Mouse (Mus musculus): ENCODE measurements around the gene Zbtb38. TPM values are rescaled to one million over a fixed set of nuclear protein-coding genes. Genes with fewer than 3 reads are reported as not detected.

Gene Zbtb38
- total RNA-seq, 2 experiments from 2014 or later: 57.9 to 65.3 TPM

DNA sequence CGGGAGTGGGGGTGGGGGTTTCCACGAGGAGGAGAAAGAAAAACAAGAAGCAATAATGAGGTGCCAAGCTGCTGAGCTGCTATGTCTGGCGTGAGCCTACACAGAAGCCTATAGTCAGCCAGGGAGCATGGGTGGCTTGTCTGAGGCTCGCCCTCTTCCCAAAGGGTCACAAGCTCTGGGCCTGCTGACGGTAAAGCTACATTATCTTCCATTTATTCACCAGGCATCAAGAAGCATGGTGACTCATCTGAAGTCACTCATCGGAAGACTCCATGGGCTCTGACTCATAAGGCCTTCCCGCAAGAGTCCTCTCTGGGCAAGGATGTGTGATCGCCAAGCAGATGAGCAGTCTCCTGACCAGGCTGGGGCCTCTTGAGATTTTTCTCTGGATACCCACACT lies 29.4 kb upstream of the Zbtb38 start:
- DNase-seq (ENCODE audit: low spot score in 2 of 2): no peak
- no peak for TF ChIP-seq CTCF (conservative IDR thresholded peaks at IDR 0.05)
- Histone ChIP-seq H3K27ac (no peak overlapping the region), H3K4me3 (no peak overlapping the region)

DNA sequence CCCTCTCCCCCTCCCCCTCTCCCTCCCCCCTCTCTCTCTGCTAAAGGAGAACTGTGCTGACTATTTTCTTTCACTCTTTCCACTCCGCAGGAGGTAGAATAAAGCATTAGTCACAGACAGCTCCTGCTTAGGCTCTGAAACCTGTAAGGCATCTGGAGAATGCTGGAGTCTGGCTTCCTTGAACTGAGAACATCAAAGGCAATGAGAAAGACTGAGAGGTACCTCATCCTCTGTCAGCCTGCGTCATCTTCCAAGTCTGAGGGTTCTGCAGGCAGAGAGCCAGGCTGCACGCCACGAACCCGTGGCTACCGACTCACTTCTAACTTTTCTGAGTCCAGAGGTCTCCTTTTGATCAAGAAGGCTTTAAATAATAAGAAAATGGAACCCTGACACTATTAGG lies 20.5 kb upstream of the Zbtb38 start:
- no peak for TF ChIP-seq CTCF (conservative IDR thresholded peaks at IDR 0.05)
- no peak overlapping the region for H3K27ac ChIP-seq
- DNase-seq (ENCODE audit: low spot score in 2 of 2): no peak
- H3K4me3 ChIP-seq: no peak overlapping the region

DNA sequence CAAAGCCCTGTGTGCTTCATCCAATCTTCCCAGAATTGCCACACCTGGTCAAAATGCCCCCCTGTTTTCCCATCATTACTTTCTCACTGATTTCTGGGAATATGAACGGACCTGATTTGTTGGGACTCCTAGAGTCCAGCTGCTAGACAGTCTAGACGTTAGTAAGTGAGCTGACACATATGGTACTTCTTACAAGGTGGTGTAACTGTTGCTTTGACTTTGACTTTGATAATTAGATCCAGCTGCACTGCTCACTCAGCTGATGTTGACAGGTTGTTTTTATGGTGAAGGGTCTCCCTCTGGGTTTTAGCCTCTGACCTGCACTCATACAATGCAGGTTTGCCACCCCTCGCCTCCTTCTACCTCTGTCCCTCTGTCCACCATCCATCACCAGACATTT lies 17.8 kb upstream of the Zbtb38 start:
- no peak for TF ChIP-seq CTCF (conservative IDR thresholded peaks at IDR 0.05)
- no peak for DNase-seq (ENCODE audit: low spot score in 2 of 2)
- no peak overlapping the region for H3K4me3 ChIP-seq
- H3K27ac ChIP-seq: no peak overlapping the region

DNA sequence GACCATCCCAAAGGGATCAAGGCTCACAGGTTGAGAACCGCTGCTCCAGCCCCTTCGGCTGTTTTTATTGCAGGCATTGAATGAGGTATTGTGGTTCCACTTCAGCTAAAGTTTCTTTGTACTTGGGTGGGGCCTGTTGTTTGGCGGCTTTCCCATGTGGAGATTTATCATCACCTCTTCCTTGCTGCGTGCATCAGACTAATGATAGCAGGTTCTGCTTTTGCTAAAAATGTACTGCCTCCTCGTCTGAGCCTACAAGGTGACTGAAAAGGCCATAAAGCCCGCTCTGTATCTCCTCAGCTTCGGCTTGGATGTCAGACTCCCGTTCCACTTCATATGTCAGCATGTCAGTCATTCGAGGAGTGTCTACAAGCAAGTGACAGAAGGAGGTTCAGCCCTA lies 17.0 kb upstream of the Zbtb38 start:
- no peak overlapping the region for H3K27ac ChIP-seq
- H3K4me3 ChIP-seq: no peak overlapping the region
- DNase-seq (ENCODE audit: low spot score in 2 of 2): no peak
- no peak for TF ChIP-seq CTCF (conservative IDR thresholded peaks at IDR 0.05)

DNA sequence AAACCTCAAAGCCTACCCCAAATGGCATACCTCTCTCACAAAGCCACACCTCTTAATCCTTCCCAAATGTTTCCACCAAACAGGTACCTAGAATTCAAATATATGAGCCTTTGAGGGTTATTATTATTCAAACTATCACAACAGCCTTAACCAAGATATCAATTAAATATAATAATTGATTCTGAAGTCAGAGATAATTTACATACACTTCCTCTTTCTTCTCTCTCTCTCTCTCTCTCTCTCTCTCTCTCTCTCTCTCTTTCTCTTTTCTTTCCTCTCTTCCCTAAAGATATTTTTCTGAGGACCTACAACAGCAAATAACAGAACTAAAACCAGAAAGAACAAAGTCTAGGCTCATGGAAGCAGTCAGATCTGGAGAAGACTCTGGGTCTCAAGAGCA lies 15.2 kb upstream of the Zbtb38 start:
- TF ChIP-seq CTCF (conservative IDR thresholded peaks at IDR 0.05): no peak
- Histone ChIP-seq H3K27ac (no peak overlapping the region), H3K4me3 (no peak overlapping the region)
- no peak for DNase-seq (ENCODE audit: low spot score in 2 of 2)

DNA sequence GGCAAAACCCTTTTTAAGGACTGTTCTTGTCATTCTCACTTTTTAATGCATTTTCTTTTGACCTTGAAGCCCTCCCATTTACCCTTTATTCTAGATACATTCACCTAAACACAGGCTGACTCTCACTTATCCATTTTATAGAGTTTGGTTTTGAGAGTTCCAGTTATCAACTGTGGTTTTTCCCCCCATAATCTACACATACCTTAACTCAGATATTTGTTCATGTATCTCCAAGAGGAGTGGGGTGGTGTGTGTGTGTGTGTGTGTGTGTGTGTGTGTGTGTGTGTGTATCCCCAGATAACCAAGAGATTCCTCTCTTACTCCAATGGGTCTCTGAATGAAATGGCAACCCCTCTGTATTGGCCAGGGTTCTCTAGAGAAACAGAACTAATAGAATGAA lies 13.4 kb upstream of the Zbtb38 start:
- no peak for TF ChIP-seq CTCF (conservative IDR thresholded peaks at IDR 0.05)
- no peak overlapping the region for H3K27ac ChIP-seq
- H3K4me3 ChIP-seq: no peak overlapping the region
- DNase-seq (ENCODE audit: low spot score in 2 of 2): no peak

DNA sequence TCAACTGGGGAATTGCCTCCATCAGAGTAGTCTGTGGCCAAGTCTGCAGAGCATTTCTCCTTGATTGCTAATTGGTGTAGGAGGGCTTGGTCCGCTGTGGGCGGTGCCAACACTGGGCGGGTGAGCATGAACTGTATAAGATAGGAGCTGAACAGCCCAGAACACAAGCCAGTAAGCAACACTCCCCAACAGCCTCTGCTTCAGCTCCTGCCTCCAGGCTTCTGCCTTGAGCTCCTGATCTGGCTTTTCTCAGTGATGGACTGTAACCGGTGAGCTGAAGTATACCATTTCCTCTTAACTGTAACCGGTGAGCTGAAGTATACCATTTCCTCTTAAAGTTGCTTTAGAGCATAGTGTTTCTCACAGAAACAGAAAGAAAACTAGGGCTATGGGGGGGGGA lies 12.8 kb upstream of the Zbtb38 start:
- no peak for TF ChIP-seq CTCF (conservative IDR thresholded peaks at IDR 0.05)
- no peak overlapping the region for H3K4me3 ChIP-seq
- no peak for DNase-seq (ENCODE audit: low spot score in 2 of 2)
- H3K27ac ChIP-seq: no peak overlapping the region

DNA sequence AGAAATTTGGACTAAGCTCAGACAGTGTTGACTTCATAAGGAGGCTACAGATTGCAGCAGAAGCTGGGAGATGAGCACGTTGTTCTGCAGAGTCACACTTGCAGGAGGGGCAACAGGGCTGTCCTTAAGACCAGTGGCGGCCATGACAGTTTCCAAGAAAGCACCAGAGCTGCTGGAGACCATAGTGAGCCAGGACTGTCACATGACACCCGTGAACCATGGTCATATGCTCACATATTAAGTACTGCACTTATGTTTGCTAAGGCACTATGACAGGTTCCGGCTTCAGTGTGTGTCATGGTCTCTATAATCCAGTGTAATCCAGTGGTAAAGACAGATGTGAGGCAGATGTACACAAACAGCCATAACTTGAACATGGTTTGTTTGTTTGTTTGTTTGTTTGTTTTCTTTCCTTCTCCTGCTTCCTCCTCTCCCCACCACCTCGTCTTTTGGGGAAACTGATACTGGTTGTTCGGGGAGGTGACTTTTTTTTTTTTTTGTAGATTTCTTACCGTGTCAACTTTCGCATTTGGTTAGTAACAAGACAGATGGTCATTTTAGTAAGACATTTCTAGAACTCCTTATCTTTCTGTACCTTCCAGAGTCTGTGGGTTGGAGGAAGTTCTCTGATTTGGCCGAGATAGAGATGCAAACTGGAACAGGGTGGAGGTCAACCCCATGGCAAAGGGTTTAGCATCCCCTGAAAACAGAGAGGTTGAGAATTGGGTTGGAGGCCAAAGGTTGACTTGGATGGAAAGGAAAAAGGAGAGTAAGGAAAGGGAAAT lies 11.4 kb upstream of the Zbtb38 start:
- no peak for TF ChIP-seq CTCF (conservative IDR thresholded peaks at IDR 0.05)
- Histone ChIP-seq H3K27ac (no peak overlapping the region), H3K4me3 (no peak overlapping the region)
- DNase-seq (ENCODE audit: low spot score in 2 of 2): no peak

DNA sequence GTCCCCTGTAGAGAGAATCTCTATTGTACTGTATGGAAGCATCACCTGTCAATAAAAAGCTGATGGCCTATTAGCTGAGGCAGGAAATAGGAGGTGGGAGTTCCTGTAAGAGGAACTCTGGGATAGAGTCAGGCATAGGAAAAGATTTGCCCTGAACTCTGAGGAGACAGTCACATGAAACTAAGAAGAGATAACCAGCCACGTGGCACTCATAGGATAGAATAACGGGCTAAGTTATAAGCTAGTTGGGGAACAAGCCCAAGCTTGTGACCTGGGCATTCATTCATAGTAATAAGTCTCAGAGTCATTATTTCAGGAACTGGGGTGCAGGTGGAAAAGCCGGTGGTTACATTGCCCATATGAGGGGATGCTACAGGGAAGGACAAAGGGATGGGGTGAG lies 10.4 kb upstream of the Zbtb38 start:
- no peak overlapping the region for H3K27ac ChIP-seq
- no peak for TF ChIP-seq CTCF (conservative IDR thresholded peaks at IDR 0.05)
- no peak overlapping the region for H3K4me3 ChIP-seq
- DNase-seq (ENCODE audit: low spot score in 2 of 2): no peak

DNA sequence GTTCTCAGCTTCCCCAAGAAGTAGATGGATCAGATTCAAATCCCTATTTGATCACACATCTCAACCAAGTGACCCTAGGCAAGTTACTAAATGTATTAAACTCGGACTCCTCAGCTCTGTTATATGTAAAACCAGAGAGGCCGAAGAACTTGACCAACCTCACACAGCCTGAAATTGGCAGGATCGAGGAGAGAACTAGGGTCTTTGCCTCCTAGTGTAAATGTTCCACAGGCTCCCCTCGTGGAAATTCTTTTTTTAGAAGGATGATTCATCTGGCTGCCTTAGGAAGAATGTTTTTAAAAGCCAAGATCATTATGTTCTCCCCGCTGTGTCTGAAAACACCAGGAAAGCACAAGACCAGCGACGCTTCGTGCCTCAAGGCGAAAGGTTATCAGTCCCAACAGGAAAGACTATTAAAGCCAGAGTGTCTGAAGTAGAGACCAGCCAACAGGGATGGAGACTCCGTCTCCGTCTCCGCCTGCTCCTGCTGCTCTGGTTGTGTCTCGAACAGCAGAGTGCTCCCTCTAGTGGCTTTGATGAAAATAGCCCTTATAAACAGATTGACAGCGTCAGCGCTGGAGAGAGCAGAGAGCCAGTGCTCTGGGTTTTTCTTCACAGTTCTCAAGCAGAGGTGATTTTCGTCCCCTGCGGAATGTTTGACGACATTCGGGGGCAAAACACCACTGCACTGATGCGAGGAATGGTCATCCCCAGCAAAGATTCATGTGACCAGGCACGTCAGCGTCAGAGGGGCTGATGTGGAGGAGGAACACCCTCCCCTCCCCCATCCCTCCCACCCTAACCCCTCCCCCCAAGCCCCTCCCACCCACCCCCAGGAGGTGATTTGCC lies 6.3 kb upstream of the Zbtb38 start:
- TF ChIP-seq CTCF (conservative IDR thresholded peaks at IDR 0.05): peak; percentile 98; the same call in 1 of the 2 replicates

DNA sequence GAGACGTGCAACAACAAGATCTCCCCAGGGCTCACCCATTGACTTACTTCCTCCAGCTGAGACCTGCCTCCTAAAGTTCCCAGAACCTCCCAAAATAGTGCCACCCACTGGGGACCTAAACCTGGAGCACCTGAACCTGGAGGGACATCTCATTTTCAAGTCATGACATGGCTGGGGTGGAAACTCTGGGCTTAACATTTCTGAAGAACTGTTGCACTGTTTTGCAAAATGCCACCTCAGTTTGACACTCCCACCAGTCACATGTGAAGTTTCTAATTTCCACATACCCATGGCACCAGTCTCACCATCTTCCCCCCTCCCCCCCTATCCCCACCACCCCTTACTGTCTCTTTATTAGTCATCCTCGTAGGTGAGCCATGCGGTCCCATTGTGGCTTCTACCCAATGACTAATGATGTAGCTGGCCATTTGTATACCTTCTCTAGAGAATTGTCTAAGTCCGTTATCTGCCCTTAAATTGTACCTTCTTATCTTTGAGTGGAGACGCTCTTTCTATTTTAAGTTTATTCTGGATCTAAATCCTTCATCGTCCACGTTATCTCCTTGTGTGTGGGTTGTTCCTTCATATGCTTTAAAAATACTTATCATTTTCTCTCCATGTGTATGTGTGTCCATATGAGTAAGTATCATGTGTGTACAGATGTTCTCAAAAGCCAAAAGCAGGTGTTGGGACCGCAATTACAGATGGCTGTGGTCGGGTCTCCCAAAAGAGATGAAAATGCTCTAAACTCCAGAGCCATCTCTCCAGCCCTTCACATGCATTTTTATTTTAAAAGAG lies 4.2 kb upstream of the Zbtb38 start:
- Histone ChIP-seq H3K27ac (no peak overlapping the region), H3K4me3 (no peak overlapping the region)
- DNase-seq (ENCODE audit: low spot score in 2 of 2): no peak
- TF ChIP-seq CTCF (conservative IDR thresholded peaks at IDR 0.05): no peak

More for the DNA sequence above, 6.3 kb upstream of the Zbtb38 start:
- peak overlapping the region; percentile 97 for H3K27ac ChIP-seq
- H3K4me3 ChIP-seq: peak overlapping the region; percentile 50
- peak; percentile 80 to 87 for DNase-seq (ENCODE audit: low spot score in 2 of 2)

DNA sequence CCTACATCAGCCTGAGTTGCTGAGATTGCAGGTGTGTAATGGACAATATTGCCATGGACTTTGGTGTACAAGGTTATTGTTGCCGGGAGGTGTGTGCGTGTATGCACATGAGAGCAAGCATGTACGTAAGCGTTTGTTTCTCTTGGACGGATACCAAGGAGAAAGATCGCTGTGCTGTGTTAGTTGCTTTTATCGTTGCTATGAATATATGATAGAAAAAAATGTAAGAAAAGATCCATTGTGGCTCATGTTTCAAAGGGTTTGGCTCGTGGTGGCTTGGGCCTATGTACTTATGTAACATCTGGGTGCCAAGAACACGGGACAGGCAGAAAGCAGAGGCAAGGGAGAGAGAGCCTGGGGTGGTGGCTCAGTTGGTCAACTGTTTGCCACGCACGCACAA lies 3.1 kb upstream of the Zbtb38 start:
- no peak overlapping the region for H3K27ac ChIP-seq
- DNase-seq (ENCODE audit: low spot score in 2 of 2): no peak
- TF ChIP-seq CTCF (conservative IDR thresholded peaks at IDR 0.05): no peak
- H3K4me3 ChIP-seq: no peak overlapping the region

DNA sequence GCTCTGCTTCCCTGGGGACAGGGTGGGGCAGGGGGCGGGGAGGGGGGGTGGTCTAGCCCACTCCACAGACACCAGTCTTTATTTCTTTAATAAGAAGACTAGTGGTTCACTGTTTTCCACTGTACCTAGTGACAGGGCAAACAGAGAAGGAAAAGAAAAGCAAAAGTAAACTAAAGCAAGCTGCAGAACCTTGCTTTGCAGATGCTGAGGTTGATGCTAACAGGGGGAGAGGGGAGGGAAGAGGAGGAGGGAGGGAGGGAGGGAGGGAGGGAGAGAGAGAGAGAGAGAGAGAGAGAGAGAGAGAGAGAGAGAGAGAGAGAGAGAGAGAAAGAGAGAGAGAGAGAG lies 2.0 kb upstream of the Zbtb38 start:
- no peak for DNase-seq (ENCODE audit: low spot score in 2 of 2)
- TF ChIP-seq CTCF (conservative IDR thresholded peaks at IDR 0.05): no peak
- no peak overlapping the region for H3K4me3 ChIP-seq
- H3K27ac ChIP-seq: no peak overlapping the region

Data from layer of hippocampus, adult 2 months (tissue).